ENCODE assay signal across 9 mouse cellular contexts in genomic region chr1:38628901-38629585, GRCm38 (mm10). TPM values are rescaled to one million over a fixed set of nuclear protein-coding genes. Genes with fewer than 3 reads are reported as not detected.
DNase-seq lines count a peak whose midpoint lies in the region; ATAC-seq and TF ChIP-seq lines count a peak whose summit lies in the region.
"Had no signal": no experiment of that assay in that cellular context is flagged by ENCODE, and none has a peak within 500 bp of the region (broad histone marks: within the 10 kb centered on the region; RNA-seq: fewer than 3 reads in every experiment).

No protein-coding gene starts in this region.

- no peak overlapping the region for H3K27ac ChIP-seq in gastrocnemius, adult 2 months
- peak overlapping the region; percentile 98 for H3K27ac ChIP-seq in embryonic facial prominence, embryonic 10.5 days (replicated peaks)
- 0 out of 2 replicates have a peak overlapping the region, but pooled peaks have one; percentile 97 for H3K27ac ChIP-seq in hindbrain, embryonic 15.5 days (replicated peaks)
- no peak overlapping the region for H3K27ac ChIP-seq in thymus, adult 2 months (ENCODE audit: control insufficient read depth, insufficient read depth, low read length)

- ATAC-seq in hindbrain, embryonic 15.5 days (ENCODE audit: low FRiP score, low read depth) = no peak

- TF ChIP-seq POLR2A in thymus, adult 2 months (IDR thresholded peaks at IDR 0.05; ENCODE audit: control insufficient read depth, extremely low read depth, insufficient read depth, low read length, poor library complexity) = no peak

- H3K36me3 ChIP-seq in embryonic facial prominence, embryonic 10.5 days (replicated peaks) = no peaks in the 10 kb centered on the region
- no peaks in the 10 kb centered on the region for H3K36me3 ChIP-seq in hindbrain, embryonic 15.5 days
- H3K36me3 ChIP-seq in thymus, adult 2 months (ENCODE audit: control insufficient read depth, insufficient read depth, low read length) = no peaks in the 10 kb centered on the region

- H3K4me3 ChIP-seq in gastrocnemius, adult 2 months = no peak overlapping the region
- 0 out of 2 replicates have a peak overlapping the region, but pooled peaks have one; percentile 19 for H3K4me3 ChIP-seq in embryonic facial prominence, embryonic 10.5 days
- H3K4me3 ChIP-seq in hindbrain, embryonic 15.5 days = no peak overlapping the region
- H3K4me3 ChIP-seq in thymus, adult 2 months (ENCODE audit: control insufficient read depth, insufficient read depth, low read length) = no peak overlapping the region

- no peaks in the 10 kb centered on the region for H3K9me3 ChIP-seq in embryonic facial prominence, embryonic 10.5 days
- no peaks in the 10 kb centered on the region for H3K9me3 ChIP-seq in hindbrain, embryonic 15.5 days

- peak; percentile 18 for DNase-seq in gastrocnemius, postnatal 10 days
- DNase-seq in gastrocnemius, adult 2 months = no peak
- peak; percentile 57 for DNase-seq in embryonic facial prominence, embryonic 10.5 days (ENCODE audit: low spot score)
- DNase-seq in lung, postnatal 36 days = peak; percentile 88
- DNase-seq in frontal cortex, postnatal 25 days (ENCODE audit: low spot score in 2 of 2) = no peak
- no peak for DNase-seq in retina, embryonic 14.5 days (ENCODE audit: low spot score)
- DNase-seq in thymus, adult 2 months = no peak

- H3K4me1 ChIP-seq in embryonic facial prominence, embryonic 10.5 days = peaks cover 62% of the 10 kb centered on the region
- H3K4me1 ChIP-seq in hindbrain, embryonic 15.5 days (replicated peaks) = peaks cover 50% of the 10 kb centered on the region
- peaks cover 15% of the 10 kb centered on the region for H3K4me1 ChIP-seq in thymus, adult 2 months (replicated peaks; ENCODE audit: control insufficient read depth, insufficient read depth, low read length)

- H3K9ac ChIP-seq in hindbrain, embryonic 15.5 days = no peak overlapping the region

- peaks cover 43% of the 10 kb centered on the region for H3K27me3 ChIP-seq in embryonic facial prominence, embryonic 10.5 days (replicated peaks; ENCODE audit: low read depth, poor library complexity, severe bottlenecking)
- H3K27me3 ChIP-seq in hindbrain, embryonic 15.5 days = no peaks in the 10 kb centered on the region
- no peaks in the 10 kb centered on the region for H3K27me3 ChIP-seq in thymus, adult 2 months (ENCODE audit: control insufficient read depth, insufficient read depth, low read length)

- 20% methylated on average over 11 of the region's 11 CpGs for WGBS in embryonic facial prominence, embryonic 10.5 days
- 17% methylated on average over 11 of the region's 11 CpGs for WGBS in hindbrain, embryonic 15.5 days
- WGBS in thymus, adult 2 months = 88% methylated on average over 11 of the region's 11 CpGs

- intact Hi-C loops in gastrocnemius, adult 2 months (cut with DNase I) = loop anchor here (5.0 kb wide), 2 partner anchors 237 to 442 kb away; no protein-coding TSS in a partner anchor

- no peak for TF ChIP-seq CTCF in gastrocnemius, adult 2 months (IDR thresholded peaks at IDR 0.05)
- no peak for TF ChIP-seq CTCF in thymus, adult 2 months (IDR thresholded peaks at IDR 0.05; ENCODE audit: borderline replicate concordance, control insufficient read depth, extremely low read depth, insufficient read depth, low read length, poor library complexity)

- no peak overlapping the region for H3K4me2 ChIP-seq in hindbrain, embryonic 15.5 days

RNA-seq across cellular contexts. Expression of gene Aff3, which starts 35.7 kb away (rescaled TPM):
- 1 to 10 TPM; 5.0 to 7.4 TPM for total RNA-seq in gastrocnemius, postnatal 10 days (2021)
- total RNA-seq in gastrocnemius, adult 2 months (2021) = 1 to 10 TPM; 1.2 to 4.4 TPM
- 8.7 and 9.7 TPM in 2 replicates for polyA plus RNA-seq in embryonic facial prominence, embryonic 10.5 days (2016; fragmentation: Nextera tagmentation; extraction: Ambion mirVana)
- polyA plus RNA-seq in hindbrain, embryonic 15.5 days (2015; fragmentation: Nextera tagmentation; extraction: Ambion mirVana) = 33.4 and 37.8 TPM in 2 replicates
- 39.6 and 57.2 TPM in 2 replicates for polyA plus RNA-seq in thymus, adult 2 months (2012; rRNA removed)
- polyA plus RNA-seq: C2C12 had no signal

Comparison
In these comparisons a context has a peak if more than half of its experiments do, and no peak if none do; other contexts are left out.
1. DNase-seq: peak in gastrocnemius, postnatal 10 days (single experiment), embryonic facial prominence, embryonic 10.5 days (single experiment) and lung, postnatal 36 days (single experiment); none in gastrocnemius, adult 2 months (single experiment), frontal cortex, postnatal 25 days (0 of 2), retina, embryonic 14.5 days (single experiment) and thymus, adult 2 months (single experiment).
2. H3K27ac ChIP-seq: peak in embryonic facial prominence, embryonic 10.5 days (single experiment) and hindbrain, embryonic 15.5 days (single experiment); none in gastrocnemius, adult 2 months (single experiment) and thymus, adult 2 months (single experiment).